Mouse (Mus musculus) bone marrow macrophage, adult 2 months (primary cell): ENCODE results near the gene Lrrc8d. TPM values are rescaled to one million over a fixed set of nuclear protein-coding genes. Genes with fewer than 3 reads are reported as not detected.
"Not testable (repeated sequence)": the region's sequence is repeated elsewhere in the genome, so short reads cannot be mapped to it uniquely, and the experiment has no call there.

Experiments
- H3K27ac ChIP-seq: 2 replicates; pipeline ENCODE4 v1.5.1; 2012; ENCODE audit warnings: low read depth, low read length; ENCODE audit not compliant: insufficient read depth
- H3K4me1 ChIP-seq: 2 replicates; pipeline ENCODE4 v1.6.1; 2012; ENCODE audit warnings: low read length; ENCODE audit not compliant: control insufficient read depth, insufficient read depth
- H3K4me3 ChIP-seq: 2 replicates; pipeline ENCODE4 v1.5.1; 2012; ENCODE audit warnings: mild to moderate bottlenecking, low read length, moderate library complexity; ENCODE audit not compliant: insufficient read depth
- CTCF ChIP-seq: IDR thresholded peaks from 2 replicates; pipeline ENCODE4 v1.5.1; 2012; ENCODE audit warnings: low read depth, mild to moderate bottlenecking, low read length, moderate library complexity
- POLR2A ChIP-seq: IDR thresholded peaks from 2 replicates; pipeline ENCODE4 v1.6.1; 2012; ENCODE audit warnings: mild to moderate bottlenecking, low read depth, low read length, borderline replicate concordance
- polyA plus RNA-seq: library from polyadenylated mRNA; stranded (reverse); fragments of >200 nt; gene quantifications from 2 replicates; pipeline ENCODE4 v1.2.4, GENCODE M21; 2012; ENCODE audit not compliant: missing spikeins, insufficient read depth, insufficient read length

Lrrc8d gene
- polyA plus RNA-seq, 1 experiment, result 37.1 TPM

DNA sequence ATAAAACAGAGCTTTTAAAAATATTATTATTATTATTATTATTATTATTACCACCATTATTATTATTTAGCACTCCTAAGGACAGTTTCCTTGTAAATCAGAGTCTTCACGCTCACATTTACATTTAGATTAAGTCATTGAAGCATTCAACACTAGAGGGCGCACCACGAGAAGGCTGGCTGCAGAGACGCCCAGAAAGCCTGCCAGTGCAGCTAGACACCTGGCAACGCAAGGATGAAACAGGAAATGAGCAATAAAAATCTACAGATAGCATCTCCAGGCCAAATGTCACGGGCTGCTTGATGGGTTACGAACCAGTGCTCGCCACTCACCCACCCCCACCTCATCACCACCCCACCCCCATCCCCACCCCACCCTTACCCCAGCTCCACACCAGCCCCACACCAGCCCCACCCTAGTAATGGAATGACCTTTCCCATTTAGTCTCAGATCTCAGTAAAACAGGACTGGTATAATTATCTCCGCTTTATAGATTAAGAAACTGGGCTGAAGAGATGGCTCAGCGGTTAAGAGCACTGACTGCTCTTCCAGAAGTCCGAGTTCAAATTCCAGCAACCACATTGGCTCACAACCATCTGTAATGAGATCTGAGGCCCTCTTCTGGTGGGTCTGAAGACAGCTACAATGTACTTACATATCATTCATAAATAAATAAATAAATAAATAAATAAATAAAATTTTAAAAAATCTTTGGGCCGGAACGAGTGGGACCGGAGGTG lies 14.7 kb upstream of the Lrrc8d start:
- Histone ChIP-seq H3K27ac (no peak overlapping the region), H3K4me1 (peaks cover 8% of the 10 kb centered on the region), H3K4me3 (no peak overlapping the region)
- TF ChIP-seq POLR2A, result no peak
- peak; percentile 58 for TF ChIP-seq CTCF

GRCm38 (mm10) chr5:105685780-105686305 lies 13.9 kb upstream of the Lrrc8d start:
- H3K4me1 ChIP-seq, H3K4me3 ChIP-seq, H3K27ac ChIP-seq: not testable (repeated sequence)

DNA sequence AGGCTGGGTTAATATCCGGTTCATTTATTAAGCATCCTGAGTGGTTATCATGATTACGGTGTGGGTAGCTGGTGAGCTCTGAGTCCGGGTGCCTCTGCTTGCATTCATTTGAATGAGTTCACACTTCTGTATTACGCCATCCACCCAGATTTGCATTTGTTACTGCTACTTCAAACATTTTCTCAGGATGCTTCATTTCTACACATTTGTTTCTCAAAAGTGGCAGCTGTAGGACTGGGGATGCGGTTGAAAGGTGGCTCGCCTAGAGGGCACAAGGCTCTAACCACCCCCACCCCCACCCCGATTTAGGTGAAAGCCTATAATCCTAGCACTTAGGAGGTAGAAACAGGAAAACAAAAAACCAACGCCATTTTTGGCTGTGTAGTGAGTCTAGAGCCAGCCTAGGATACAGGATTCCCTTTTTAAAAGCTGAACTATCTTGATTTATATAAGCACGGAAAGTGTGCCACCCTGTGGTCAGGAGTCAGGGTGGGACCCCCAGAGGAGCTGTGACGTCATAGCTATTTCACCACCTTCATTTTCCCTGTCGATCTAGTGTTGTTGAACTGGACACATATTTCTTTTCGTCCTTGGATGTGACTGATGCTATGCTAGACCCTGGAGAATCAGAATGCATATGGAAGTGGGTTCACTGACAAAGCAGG lies 13.3 kb upstream of the Lrrc8d start:
- Histone ChIP-seq H3K4me3 (no peak overlapping the region), H3K4me1 (peaks cover 8% of the 10 kb centered on the region), H3K27ac (no peak overlapping the region)
- TF ChIP-seq CTCF (no peak), POLR2A (no peak)

DNA sequence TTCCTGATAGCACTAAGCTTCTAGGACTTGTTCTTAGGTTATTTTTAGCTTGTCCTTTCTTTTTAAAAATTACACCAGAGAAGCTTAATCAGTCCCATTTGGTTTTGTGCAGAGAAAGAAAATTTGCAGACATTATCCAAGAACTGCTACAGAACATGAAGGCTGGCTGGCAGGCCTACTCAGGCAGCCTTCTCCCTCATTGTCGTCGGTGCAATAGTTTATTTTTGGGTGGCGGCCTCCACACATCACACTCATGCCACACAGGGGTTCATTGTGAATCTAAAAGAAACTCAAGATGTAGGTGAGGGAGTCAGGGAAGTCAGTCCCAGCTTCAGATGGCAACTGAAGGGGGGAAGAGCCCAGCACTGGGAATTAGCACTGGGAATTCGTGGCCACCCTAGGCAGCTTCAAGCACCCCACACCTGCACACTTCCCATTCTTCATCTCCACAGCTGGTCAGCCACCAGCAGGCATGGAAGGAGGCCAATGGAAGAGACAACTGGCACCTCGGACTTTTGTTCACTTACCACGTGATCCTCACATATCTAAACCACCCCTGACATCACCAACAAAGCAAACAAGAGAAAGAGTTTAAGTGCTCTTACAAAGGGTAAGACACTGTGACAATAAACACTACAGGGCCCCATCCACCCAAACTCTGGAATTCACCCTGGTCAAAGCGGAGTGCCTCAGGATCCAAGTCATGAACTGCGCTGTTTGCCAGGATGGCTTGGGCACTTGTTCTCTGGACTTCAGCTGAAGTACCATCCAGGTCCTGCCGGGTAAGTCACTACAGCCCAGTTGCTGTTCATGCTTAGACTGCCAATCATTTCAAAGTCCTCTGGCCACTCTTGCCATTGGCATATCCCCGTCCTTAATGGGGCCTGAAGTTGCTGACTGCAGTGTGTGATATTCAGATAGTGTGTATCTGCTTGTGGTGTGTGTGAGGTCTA lies 9.0 kb upstream of the Lrrc8d start:
- Histone ChIP-seq H3K4me1 (peaks cover 25% of the 10 kb centered on the region), H3K27ac (no peak overlapping the region), H3K4me3 (no peak overlapping the region)
- TF ChIP-seq POLR2A (no peak), CTCF (no peak)

GRCm38 (mm10) chr5:105691645-105692044 lies 8.1 kb upstream of the Lrrc8d start:
- Histone ChIP-seq H3K4me3 (no peak overlapping the region), H3K27ac (no peak overlapping the region), H3K4me1 (peaks cover 24% of the 10 kb centered on the region)
- no peak for TF ChIP-seq POLR2A

- H3K4me1 ChIP-seq, result peaks cover 36% of the 10 kb centered on the region
- H3K27ac ChIP-seq, result no peak overlapping the region
- no peak for TF ChIP-seq POLR2A
- no peak for TF ChIP-seq CTCF
- H3K4me3 ChIP-seq, result no peak overlapping the region
Measured at GRCm38 (mm10) chr5:105694339-105694930, 5.3 kb upstream of the Lrrc8d start.

GRCm38 (mm10) chr5:105696049-105696448 lies 3.7 kb upstream of the Lrrc8d start:
- Histone ChIP-seq H3K4me3 (peak overlapping the region; percentile 17; the same call in 1 of the 2 replicates), H3K4me1 (peaks cover 36% of the 10 kb centered on the region), H3K27ac (peak overlapping the region; percentile 58)
- no peak for TF ChIP-seq POLR2A
- TF ChIP-seq CTCF, result no peak

DNA sequence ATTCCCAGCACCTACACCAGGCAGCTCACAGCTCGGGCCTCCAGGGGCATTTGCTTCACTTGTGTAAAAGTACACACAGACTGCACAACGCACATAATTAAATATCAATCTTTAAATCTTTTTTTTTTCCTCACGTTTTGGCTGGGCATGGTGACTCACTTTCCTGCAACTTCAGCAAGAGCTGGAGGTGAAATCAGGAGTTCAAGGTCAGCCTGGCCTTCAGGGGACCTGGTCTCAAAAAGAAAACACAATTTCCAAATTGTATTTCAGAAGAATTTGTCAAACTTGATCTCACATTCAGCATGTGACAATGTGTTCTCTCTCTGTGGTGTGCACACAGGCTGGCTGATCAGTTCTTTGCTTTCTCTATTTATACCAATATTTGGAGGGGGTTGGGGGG lies 1.9 kb upstream of the Lrrc8d start:
- Histone ChIP-seq H3K4me1 (peaks cover 47% of the 10 kb centered on the region), H3K27ac (0 out of 2 replicates have a peak overlapping the region, but pooled peaks have one; percentile 83)

GRCm38 (mm10) chr5:105698694-105699093 lies 1.1 kb upstream of the Lrrc8d start:
- Histone ChIP-seq H3K4me1 (peaks cover 53% of the 10 kb centered on the region), H3K27ac (peak overlapping the region; percentile 83), H3K4me3 (peak overlapping the region; percentile 74)
- TF ChIP-seq CTCF (no peak), POLR2A (no peak)

More for the DNA sequence above, 1.9 kb upstream of the Lrrc8d start:
- H3K4me3 ChIP-seq, result no peak overlapping the region
- TF ChIP-seq CTCF (no peak), POLR2A (no peak)
